In the genomic region with DNA sequence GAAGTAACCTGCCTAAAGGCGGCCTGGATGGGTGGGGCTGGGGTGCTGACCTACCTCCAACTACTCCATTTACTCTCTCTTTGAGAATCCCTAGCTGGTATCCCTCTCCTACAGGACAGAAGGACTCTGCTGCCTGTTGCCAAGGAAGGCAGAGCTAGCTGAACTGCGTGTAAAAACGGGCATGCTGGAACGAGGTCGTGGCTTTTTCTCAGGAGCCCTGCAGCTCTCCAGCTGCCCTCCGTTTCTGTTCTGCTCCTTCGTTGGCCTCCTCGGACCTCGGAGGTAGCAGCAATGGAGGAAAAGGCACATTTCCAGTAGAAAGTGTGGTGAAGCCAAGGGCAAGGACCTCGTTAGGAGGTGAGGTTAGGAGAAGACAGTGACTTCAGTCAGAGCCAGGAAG, we compare ENCODE assay signal across 9 mouse cellular contexts. TPM values are rescaled to one million over a fixed set of nuclear protein-coding genes. Genes with fewer than 3 reads are reported as not detected.
DNase-seq lines count a peak whose midpoint lies in the region; ATAC-seq and TF ChIP-seq lines count a peak whose summit lies in the region.
"Had no signal": no experiment of that assay in that cellular context is flagged by ENCODE, and none has a peak within 500 bp of the region (broad histone marks: within the 10 kb centered on the region; RNA-seq: fewer than 3 reads in every experiment).

No protein-coding gene starts in this region.

- H3K27me3 ChIP-seq in lung, postnatal 0 days (replicated peaks; ENCODE audit: insufficient read depth, low read length) = no peaks in the 10 kb centered on the region
- no peaks in the 10 kb centered on the region for H3K27me3 ChIP-seq in hindbrain, postnatal 0 days (ENCODE audit: insufficient read depth, low read length)
- H3K27me3 ChIP-seq in stomach, embryonic 14.5 days (ENCODE audit: control insufficient read depth, insufficient read depth, low read length) = no peaks in the 10 kb centered on the region

- peak overlapping the region; percentile 72 for H3K27ac ChIP-seq in gastrocnemius, adult 2 months
- H3K27ac ChIP-seq in lung, postnatal 0 days (ENCODE audit: low read length) = peak overlapping the region; percentile 90
- H3K27ac ChIP-seq in hindbrain, postnatal 0 days = peak overlapping the region; percentile 28
- peak overlapping the region; percentile 78 for H3K27ac ChIP-seq in stomach, embryonic 14.5 days (ENCODE audit: low read length)
- H3K27ac ChIP-seq: liver, embryonic 14.5 days had no signal

- 30% methylated on average over 10 of the region's 10 CpGs for WGBS in lung, postnatal 0 days
- 27% methylated on average over 10 of the region's 10 CpGs for WGBS in hindbrain, postnatal 0 days
- WGBS in stomach, embryonic 14.5 days = 41% methylated on average over 10 of the region's 10 CpGs

- H3K36me3 ChIP-seq in lung, postnatal 0 days (ENCODE audit: insufficient read depth, low read length) = peaks cover 33% of the 10 kb centered on the region
- H3K36me3 ChIP-seq in hindbrain, postnatal 0 days (ENCODE audit: insufficient read depth, low read length) = peaks cover 41% of the 10 kb centered on the region
- peaks cover 45% of the 10 kb centered on the region for H3K36me3 ChIP-seq in stomach, embryonic 14.5 days (ENCODE audit: control insufficient read depth, insufficient read depth, low read length)

- peaks cover 25% of the 10 kb centered on the region for H3K4me1 ChIP-seq in lung, postnatal 0 days (ENCODE audit: insufficient read depth, low read depth, low read length)
- H3K4me1 ChIP-seq in hindbrain, postnatal 0 days (ENCODE audit: insufficient read depth, low read length) = peaks cover 37% of the 10 kb centered on the region
- peaks cover 39% of the 10 kb centered on the region for H3K4me1 ChIP-seq in stomach, embryonic 14.5 days (ENCODE audit: control insufficient read depth, insufficient read depth, low read length)

- peak overlapping the region; percentile 40 for H3K4me2 ChIP-seq in lung, postnatal 0 days (replicated peaks; ENCODE audit: low read depth, low read length)
- peak overlapping the region; percentile 28 for H3K4me2 ChIP-seq in hindbrain, postnatal 0 days (ENCODE audit: low read depth, low read length)
- H3K4me2 ChIP-seq in stomach, embryonic 14.5 days (replicated peaks; ENCODE audit: low read depth, low read length) = peak overlapping the region; percentile 28; the same call in 1 of the 2 replicates

- H3K9ac ChIP-seq in lung, postnatal 0 days (replicated peaks; ENCODE audit: low read depth) = peak overlapping the region; percentile 44; the same call in 1 of the 2 replicates
- H3K9ac ChIP-seq in hindbrain, postnatal 0 days (replicated peaks; ENCODE audit: low read length) = 0 out of 2 replicates have a peak overlapping the region, but pooled peaks have one; percentile 5
- no peak overlapping the region for H3K9ac ChIP-seq in stomach, embryonic 14.5 days (replicated peaks; ENCODE audit: low read depth, low read length)
- H3K9ac ChIP-seq: liver, embryonic 14.5 days had no signal

- peak overlapping the region; percentile 42 for H3K4me3 ChIP-seq in gastrocnemius, adult 2 months
- H3K4me3 ChIP-seq in lung, postnatal 0 days (ENCODE audit: low read depth, low read length) = peak overlapping the region; percentile 8; the same call in 1 of the 2 replicates
- no peak overlapping the region for H3K4me3 ChIP-seq in hindbrain, postnatal 0 days (ENCODE audit: low read length)
- H3K4me3 ChIP-seq in stomach, embryonic 14.5 days (ENCODE audit: low read depth, low read length) = no peak overlapping the region

- no peak for DNase-seq in gastrocnemius, adult 2 months
- no peak for DNase-seq in gastrocnemius, postnatal 36 days
- no peak for DNase-seq in lung, postnatal 0 days (ENCODE audit: low spot score)
- DNase-seq in lung, postnatal 36 days = no peak
- DNase-seq in hindbrain, postnatal 0 days (ENCODE audit: low spot score) = no peak
- DNase-seq in T-cell, adult 2 months (ENCODE audit: low spot score) = no peak
- DNase-seq in adrenal gland, postnatal 14 days = no peak

- intact Hi-C loops in gastrocnemius, adult 2 months (cut with DNase I) = no loop called here
- intact Hi-C loops in gastrocnemius, postnatal 36 days (cut with DNase I) = no loop called here

- no peak for ATAC-seq in lung, postnatal 0 days
- no peak for ATAC-seq in hindbrain, postnatal 0 days
- no peak for ATAC-seq in stomach, embryonic 14.5 days (ENCODE audit: insufficient number of reproducible peaks, insufficient read depth, low FRiP score, low read depth)

- no peaks in the 10 kb centered on the region for H3K9me3 ChIP-seq in lung, postnatal 0 days (ENCODE audit: low read length)
- H3K9me3 ChIP-seq in hindbrain, postnatal 0 days (ENCODE audit: low read length) = no peaks in the 10 kb centered on the region
- no peaks in the 10 kb centered on the region for H3K9me3 ChIP-seq in stomach, embryonic 14.5 days (ENCODE audit: control insufficient read depth, low read depth, low read length)

- no peak for TF ChIP-seq CTCF in gastrocnemius, adult 2 months (IDR thresholded peaks at IDR 0.05)
- no peak for TF ChIP-seq CTCF in lung, postnatal 0 days (IDR thresholded peaks at IDR 0.05)
- no peak for TF ChIP-seq CTCF in hindbrain, postnatal 0 days (IDR thresholded peaks at IDR 0.05; ENCODE audit: low read depth)

- TF ChIP-seq EP300 in lung, postnatal 0 days (IDR thresholded peaks at IDR 0.05) = no peak

RNA-seq across cellular contexts. Expression of a gene that starts 11.7 kb away (rescaled TPM):
- 1 to 10 TPM; 8.3 to 8.7 TPM for total RNA-seq in gastrocnemius, adult 2 months (2021)
- 1 to 10 TPM; 8.9 to 9.6 TPM for total RNA-seq in gastrocnemius, postnatal 36 days (2021)
- polyA plus RNA-seq in lung, postnatal 0 days (2015; fragmentation: Nextera tagmentation; extraction: Ambion mirVana) = 73.1 and 104 TPM in 2 replicates
- 239 and 274 TPM in 2 replicates for total RNA-seq in hindbrain, postnatal 0 days (2014; rRNA removed)
- polyA plus RNA-seq in hindbrain, postnatal 0 days (2015; fragmentation: Nextera tagmentation; extraction: Ambion mirVana) = 64.1 and 64.7 TPM in 2 replicates
- 146 and 147 TPM in 2 replicates for polyA plus RNA-seq in stomach, embryonic 14.5 days (2014; fragmentation: Nextera tagmentation; extraction: Ambion mirVana)
- total RNA-seq in adrenal gland, postnatal 14 days (2021) = 83.2 and 110 TPM in 2 replicates

RNA-seq across cellular contexts. Expression of a gene that starts 19.5 kb away (rescaled TPM):
- 1 to 10 TPM; 1.0 to 1.1 TPM for total RNA-seq in gastrocnemius, adult 2 months (2021)
- 1 to 10 TPM in 1 of 2 experiments, under 1 TPM in 1; 0.79 to 1.1 TPM for total RNA-seq in gastrocnemius, postnatal 36 days (2021)
- 7.4 and 8.5 TPM in 2 replicates for polyA plus RNA-seq in lung, postnatal 0 days (2015; fragmentation: Nextera tagmentation; extraction: Ambion mirVana)
- 19.7 and 30.6 TPM in 2 replicates for total RNA-seq in hindbrain, postnatal 0 days (2014; rRNA removed)
- 15.8 and 17.8 TPM in 2 replicates for polyA plus RNA-seq in hindbrain, postnatal 0 days (2015; fragmentation: Nextera tagmentation; extraction: Ambion mirVana)
- polyA plus RNA-seq in stomach, embryonic 14.5 days (2014; fragmentation: Nextera tagmentation; extraction: Ambion mirVana) = 6.5 and 7.9 TPM in 2 replicates
- total RNA-seq in adrenal gland, postnatal 14 days (2021) = 5.3 and 6.4 TPM in 2 replicates

RNA-seq across cellular contexts. Expression of a gene that starts 27.4 kb away (rescaled TPM):
- total RNA-seq in gastrocnemius, adult 2 months (2021) = 10 to 100 TPM in 1 of 2 experiments, 1 to 10 TPM in 1; 8.9 to 10.9 TPM
- 1 to 10 TPM; 7.6 to 9.0 TPM for total RNA-seq in gastrocnemius, postnatal 36 days (2021)
- 4.4 and 5.0 TPM in 2 replicates for polyA plus RNA-seq in lung, postnatal 0 days (2015; fragmentation: Nextera tagmentation; extraction: Ambion mirVana)
- total RNA-seq in hindbrain, postnatal 0 days (2014; rRNA removed) = 73.9 and 79.9 TPM in 2 replicates
- 60.1 and 62.2 TPM in 2 replicates for polyA plus RNA-seq in hindbrain, postnatal 0 days (2015; fragmentation: Nextera tagmentation; extraction: Ambion mirVana)
- polyA plus RNA-seq in stomach, embryonic 14.5 days (2014; fragmentation: Nextera tagmentation; extraction: Ambion mirVana) = 16.4 and 17.6 TPM in 2 replicates
- total RNA-seq in adrenal gland, postnatal 14 days (2021) = 5.0 and 6.2 TPM in 2 replicates

RNA-seq across cellular contexts. Expression of a gene that starts 28.4 kb away (rescaled TPM):
- total RNA-seq in gastrocnemius, adult 2 months (2021) = 100 to 1,000 TPM; 128 TPM
- total RNA-seq in gastrocnemius, postnatal 36 days (2021) = 100 to 1,000 TPM; 131 to 136 TPM
- 13.0 and 14.4 TPM in 2 replicates for polyA plus RNA-seq in lung, postnatal 0 days (2015; fragmentation: Nextera tagmentation; extraction: Ambion mirVana)
- 3.3 and 4.8 TPM in 2 replicates for total RNA-seq in hindbrain, postnatal 0 days (2014; rRNA removed)
- polyA plus RNA-seq in hindbrain, postnatal 0 days (2015; fragmentation: Nextera tagmentation; extraction: Ambion mirVana) = 2.6 and 5.1 TPM in 2 replicates
- polyA plus RNA-seq in stomach, embryonic 14.5 days (2014; fragmentation: Nextera tagmentation; extraction: Ambion mirVana) = 4.4 and 5.2 TPM in 2 replicates
- total RNA-seq in adrenal gland, postnatal 14 days (2021) = 8.6 and 9.6 TPM in 2 replicates

RNA-seq across cellular contexts. Expression of a gene that starts 40.4 kb away (rescaled TPM):
- total RNA-seq in gastrocnemius, adult 2 months (2021) = 1 to 10 TPM; 5.9 to 6.4 TPM
- total RNA-seq in gastrocnemius, postnatal 36 days (2021) = 1 to 10 TPM; 4.9 to 6.4 TPM
- polyA plus RNA-seq in lung, postnatal 0 days (2015; fragmentation: Nextera tagmentation; extraction: Ambion mirVana) = 14.8 and 15.1 TPM in 2 replicates
- total RNA-seq in hindbrain, postnatal 0 days (2014; rRNA removed) = 23.5 and 27.1 TPM in 2 replicates
- polyA plus RNA-seq in hindbrain, postnatal 0 days (2015; fragmentation: Nextera tagmentation; extraction: Ambion mirVana) = 19.0 and 19.8 TPM in 2 replicates
- 15.0 and 19.6 TPM in 2 replicates for polyA plus RNA-seq in stomach, embryonic 14.5 days (2014; fragmentation: Nextera tagmentation; extraction: Ambion mirVana)
- total RNA-seq in adrenal gland, postnatal 14 days (2021) = 11.9 and 13.2 TPM in 2 replicates

Comparison
In these comparisons a context has a peak if more than half of its experiments do, and no peak if none do; other contexts are left out.
1. H3K27ac ChIP-seq: peak in every context shown above with its lines; median percentile 90 in lung, postnatal 0 days; 78 in stomach, embryonic 14.5 days; 72 in gastrocnemius, adult 2 months; 28 in hindbrain, postnatal 0 days.
2. H3K4me3 ChIP-seq: peak in gastrocnemius, adult 2 months (single experiment) and lung, postnatal 0 days (single experiment); none in hindbrain, postnatal 0 days (single experiment) and stomach, embryonic 14.5 days (single experiment).
3. Peak in every context shown above with its lines, with median percentiles within 50 percentile points of each other: H3K4me2 ChIP-seq.